ENCODE assay signal across 28 mouse cellular contexts in genomic region chr2:157983276-157983675, GRCm38 (mm10).
"Had no signal": no experiment of that assay in that cellular context is flagged by ENCODE, and none has a peak within 500 bp of the region (broad histone marks: within the 10 kb centered on the region; RNA-seq: fewer than 3 reads in every experiment).

No protein-coding gene starts in this region.

- DNase-seq: cerebellum, adult 8-10 months; cerebellum, adult 9-10 months; cerebellum, adult 9-11 months; cerebellum, postnatal 10 days; cerebellum, postnatal 14 days; cerebellum, postnatal 25 days; cerebellum, postnatal 36 days; embryo, embryonic 11 days; forebrain, postnatal 0 days; gastrocnemius, adult 2 months; gastrocnemius, postnatal 10 days; gastrocnemius, postnatal 14 days; gastrocnemius, postnatal 25 days; gastrocnemius, postnatal 36 days; heart, adult 18-20 months; heart, adult 2 months had no signal

- H3K4me3 ChIP-seq: embryonic facial prominence, embryonic 10.5 days; embryonic facial prominence, embryonic 12.5 days; embryonic facial prominence, embryonic 13.5 days; embryonic facial prominence, embryonic 15.5 days; erythroblast, embryonic 14.5 days; forebrain, embryonic 10.5 days; forebrain, embryonic 12.5 days; forebrain, embryonic 13.5 days; forebrain, embryonic 15.5 days; gastrocnemius, adult 2 months; heart, adult 2 months; heart, embryonic 10.5 days had no signal

- ATAC-seq: forebrain, embryonic 13.5 days; forebrain, embryonic 14.5 days; forebrain, embryonic 15.5 days; forebrain, embryonic 16.5 days; forebrain, postnatal 0 days had no signal

- H3K27ac ChIP-seq: embryonic facial prominence, embryonic 10.5 days; embryonic facial prominence, embryonic 12.5 days; embryonic facial prominence, embryonic 13.5 days; embryonic facial prominence, embryonic 15.5 days; forebrain, embryonic 10.5 days; forebrain, embryonic 12.5 days; forebrain, embryonic 13.5 days; forebrain, embryonic 15.5 days; gastrocnemius, adult 2 months; heart, adult 2 months; heart, embryonic 10.5 days had no signal
